Mouse (Mus musculus): ENCODE measurements at regions not wholly inside any gene's neighbourhood (a gene's known extent, or its start where the extent isn't known, plus 50 kb on each side); places are given as distances from the start of the nearest gene placed in this dataset.

DNA sequence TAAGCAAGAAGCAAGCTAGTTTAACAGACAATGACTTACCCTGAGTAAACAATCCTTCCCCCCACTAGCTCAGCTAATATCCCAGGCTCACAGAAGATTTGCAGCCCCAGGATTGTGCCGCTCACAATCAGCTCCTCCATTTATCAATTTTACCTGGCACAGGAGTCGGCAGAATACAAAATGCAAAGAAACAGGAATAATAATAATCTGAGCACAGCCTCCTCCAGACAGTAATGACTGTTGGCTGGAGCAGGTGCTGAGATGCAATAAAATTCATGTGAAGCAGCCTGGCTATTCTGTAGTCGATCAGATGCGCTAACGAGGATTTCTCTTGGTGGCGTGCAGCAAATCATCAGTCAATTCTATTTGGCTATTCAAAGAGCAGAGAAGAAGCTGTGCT, 492.9 kb upstream of the Dppa4 start:
- TF ChIP-seq CTCF (IDR thresholded peaks at IDR 0.05 in 2 of 3, conservative IDR thresholded peaks at IDR 0.05 in 1 of 3; ENCODE audit: control insufficient read depth in 1 of 3, insufficient read depth in 1 of 3, low read depth in 2 of 3, low read length in 3 of 3, poor library complexity in 1 of 3, severe bottlenecking in 1 of 3) (no peak), TCF12 (IDR thresholded peaks at IDR 0.05; ENCODE audit: low read depth, low read length) (no peak), POLR2AphosphoS2 (IDR thresholded peaks at IDR 0.05; ENCODE audit: low read length) (no peak), HCFC1 (IDR thresholded peaks at IDR 0.05; ENCODE audit: low read depth, low read length) (no peak), EP300 (IDR thresholded peaks at IDR 0.05; ENCODE audit: low read depth in 1 of 2, low read length in 2 of 2) (no peak), POLR2A (IDR thresholded peaks at IDR 0.05; ENCODE audit: control insufficient read depth in 1 of 2, insufficient read depth in 1 of 2, low read depth in 1 of 2, low read length in 2 of 2, poor library complexity in 1 of 2) (no peak), TBP (IDR thresholded peaks at IDR 0.05; ENCODE audit: low read depth, low read length) (no peak), ZNF384 (IDR thresholded peaks at IDR 0.05; ENCODE audit: low read depth, low read length) (no peak), GATA1 (IDR thresholded peaks at IDR 0.05; ENCODE audit: low read depth, low read length) (no peak), UBTF (IDR thresholded peaks at IDR 0.05; ENCODE audit: borderline replicate concordance, insufficient read depth, low read depth, low read length) (no peak)
